Mouse (Mus musculus) induced T-regulatory cell, adult 2 months (primary cell): ENCODE data around the gene Gm5662.
"Not testable (repeated sequence)": the region's sequence is repeated elsewhere in the genome, so short reads cannot be mapped to it uniquely, and the experiment has no call there.

ENCODE experiments used
- DNase-seq: peaks from one replicate; pipeline ENCODE4 v3.0.0-alpha.2; 2012; ENCODE audit warnings: low read depth

Gm5662 gene

GRCm38 (mm10) chr12:88274400-88274799 lies at the start of gene Gm5662:
Gene Gm5662, minus strand, starts transcription at chr12:88274500.
- DNase-seq, result not testable (repeated sequence)

GRCm38 (mm10) chr12:88323926-88324325 lies 49.6 kb upstream of the Gm5662 start, which contains the start of gene Gm5039:
Gene Gm5039, minus strand, starts transcription at chr12:88324026.
- not testable (repeated sequence) for DNase-seq

DNA sequence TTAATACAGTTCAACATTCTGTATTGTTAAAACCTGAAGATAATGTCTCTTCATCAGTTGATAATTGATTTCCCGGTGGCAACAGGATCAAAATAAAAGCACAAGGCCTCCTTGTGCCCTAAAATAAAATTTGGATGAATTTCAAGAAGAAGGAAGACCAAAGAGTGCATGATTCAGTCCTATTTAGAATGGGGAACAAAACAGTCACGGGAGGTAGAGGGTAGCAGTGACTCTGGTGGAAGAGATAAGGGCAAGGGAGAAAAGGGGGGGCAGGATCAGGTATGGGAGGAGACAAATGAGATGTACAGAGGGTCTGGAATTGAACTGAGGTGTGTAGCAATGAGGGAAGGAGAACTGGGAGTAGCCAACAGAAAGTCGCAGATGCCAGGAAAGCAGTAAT lies 40.3 kb upstream of the Gm5662 start:
- no peak for DNase-seq

- DNase-seq, result not testable (repeated sequence)
Observed at GRCm38 (mm10) chr12:88297171-88297570, 22.9 kb upstream of the Gm5662 start.

- DNase-seq, result not testable (repeated sequence)
Observed at GRCm38 (mm10) chr12:88293082-88293481, 18.8 kb upstream of the Gm5662 start.

DNA sequence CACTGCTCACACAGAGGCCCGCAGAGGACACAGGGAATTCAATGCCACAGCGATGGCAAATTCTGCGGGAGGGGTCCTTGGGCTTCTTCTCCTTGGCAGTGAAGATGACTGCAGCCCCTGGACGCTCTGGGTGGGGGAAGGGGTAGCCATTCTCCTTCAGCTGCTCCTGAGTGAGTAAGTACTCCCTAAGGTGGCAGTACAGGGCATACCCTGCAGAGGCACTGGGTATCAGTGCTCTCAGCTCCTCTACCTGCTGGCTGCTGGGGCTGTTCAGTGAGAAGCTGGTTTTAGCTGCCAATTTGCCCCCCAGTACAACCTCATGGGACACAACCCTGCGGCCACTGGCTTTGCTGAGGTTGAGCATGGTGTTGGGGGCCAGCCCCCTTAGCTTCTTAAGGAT lies 10.9 kb upstream of the Gm5662 start:
- not testable (repeated sequence) for DNase-seq

- DNase-seq, result no peak
Observed at GRCm38 (mm10) chr12:88257241-88257640, 17.1 kb downstream of the Gm5662 start.

GRCm38 (mm10) chr12:88255917-88256316 lies 18.4 kb downstream of the Gm5662 start:
- DNase-seq, result not testable (repeated sequence)

- not testable (repeated sequence) for DNase-seq
Observed at GRCm38 (mm10) chr12:88250000-88250399, 24.3 kb downstream of the Gm5662 start, which contains the start of gene Gm8332. Gene Gm8332, minus strand, starts transcription at chr12:88250100.

- not testable (repeated sequence) for DNase-seq
Observed at GRCm38 (mm10) chr12:88245786-88246185, 28.5 kb downstream of the Gm5662 start.

GRCm38 (mm10) chr12:88242940-88243339 lies 31.4 kb downstream of the Gm5662 start:
- DNase-seq, result not testable (repeated sequence)
